Mouse (Mus musculus) liver, postnatal 0 days (tissue): ENCODE measurements around the gene Arfgef2.

Experiments
- CTCF ChIP-seq: sonication (generic); IDR thresholded peaks from 2 replicates; pipeline ENCODE4 v1.5.1; 2016; ENCODE audit warnings: antibody characterized with exemption, low read depth
- EP300 ChIP-seq: IDR thresholded peaks from 2 replicates; pipeline ENCODE4 v1.6.1; 2016; ENCODE audit warnings: antibody characterized with exemption, low read depth, mild to moderate bottlenecking

GRCm38 (mm10) chr2:166899746-166900145 is 94.4 kb downstream of the Arfgef2 start:
- TF ChIP-seq CTCF: no peak
- TF ChIP-seq EP300: no peak
